Mouse (Mus musculus) hindbrain, postnatal 0 days (tissue): ENCODE measurements around the gene Myo3b. TPM values are rescaled to one million over a fixed set of nuclear protein-coding genes. Genes with fewer than 3 reads are reported as not detected.
A peak's percentile ranks its signal among the peaks of the same experiment; 100 is the strongest.

Experiments used
- ATAC-seq: fragments of 200-750 bp; cut with Nextera tagmentation; 2 replicates; pipeline ENCODE4 v1.8.0; 2017; ENCODE audit warnings: mild to moderate bottlenecking, moderate TSS enrichment, moderate library complexity
- DNase-seq: peaks from one replicate; pipeline ENCODE4 v3.0.0-alpha.2; 2015; ENCODE audit warnings: low spot score
- H3K27ac ChIP-seq: fragments of 300-500 bp; sonication (generic); 2 replicates; pipeline ENCODE4 v1.5.1; 2014; ENCODE audit warnings: mild to moderate bottlenecking
- H3K27me3 ChIP-seq: fragments of 300-500 bp; sonication (generic); 2 replicates; pipeline ENCODE4 v1.6.1; 2014; ENCODE audit warnings: low read length, mixed read lengths; ENCODE audit not compliant: insufficient read depth
- H3K36me3 ChIP-seq: fragments of 300-500 bp; sonication (generic); 2 replicates; pipeline ENCODE4 v1.6.1; 2014; ENCODE audit warnings: low read length, mixed read lengths; ENCODE audit not compliant: insufficient read depth
- H3K4me1 ChIP-seq: fragments of 300-500 bp; sonication (generic); 2 replicates; pipeline ENCODE4 v1.6.1; 2014; ENCODE audit warnings: antibody characterized with exemption, low read length, mixed read lengths; ENCODE audit not compliant: insufficient read depth
- H3K4me2 ChIP-seq: fragments of 300-500 bp; sonication (generic); 2 replicates; pipeline ENCODE4 v1.6.1; 2014; ENCODE audit warnings: low read depth, mild to moderate bottlenecking, low read length, moderate library complexity, mixed read lengths
- H3K4me3 ChIP-seq: fragments of 300-500 bp; sonication (generic); 2 replicates; pipeline ENCODE4 v1.5.1; 2014; ENCODE audit warnings: low read length
- H3K9ac ChIP-seq: fragments of 300-500 bp; sonication (generic); replicated peaks from 2 replicates; pipeline ENCODE4 v1.6.1; 2014; ENCODE audit warnings: mild to moderate bottlenecking, low read length, moderate library complexity, mixed read lengths
- H3K9me3 ChIP-seq: fragments of 300-500 bp; sonication (generic); 2 replicates; pipeline ENCODE4 v1.6.1; 2016; ENCODE audit warnings: low read length, mixed read lengths
- CTCF ChIP-seq: IDR thresholded peaks from 2 replicates; pipeline ENCODE4 v1.5.1; 2016; ENCODE audit warnings: antibody characterized with exemption, control low read depth, low read depth
- WGBS: fragments of 180-500 bp; shearing (Covaris S2); extraction: QIAGEN DNeasy Blood & Tissue Kit; methylation state at CpG from one replicate; pipeline ENCODE4 v1.1.7; 2014; 5-methylcytosine and 5-hydroxymethylcytosine counted together
- polyA plus RNA-seq: library from polyadenylated mRNA; unstranded; fragments of >200 nt; fragmentation: Nextera tagmentation; extraction: Ambion mirVana; gene quantifications from 2 replicates; pipeline ENCODE4 v1.2.1, GENCODE M21; 2015
- total RNA-seq: library from RNA; depleted of rRNA; stranded (reverse); fragments of >200 nt; gene quantifications from 2 replicates; pipeline ENCODE4 v1.2.3, GENCODE M21; 2014

The Myo3b gene
- total and polyA plus RNA-seq, 2 experiments from 2014 or later = 0.16 to 0.47 TPM

- Histone ChIP-seq H3K9ac (no peak overlapping the region), H3K4me2 (no peak overlapping the region), H3K27me3 (no peaks in the 10 kb centered on the region), H3K4me3 (no peak overlapping the region), H3K9me3 (no peaks in the 10 kb centered on the region), H3K36me3 (no peaks in the 10 kb centered on the region), H3K27ac (peak overlapping the region; percentile 46; the same call in 1 of the 2 replicates), H3K4me1 (peaks cover 10% of the 10 kb centered on the region; the same call in 1 of the 2 replicates)
- ATAC-seq (peak; percentile 74), DNase-seq (peak; percentile 44)
- WGBS = 75% methylated on average over 8 of the region's 8 CpGs
- peak; percentile 8 for TF ChIP-seq CTCF
Measured at GRCm38 (mm10) chr2:70261703-70262564, 223.0 kb downstream of the Myo3b start.

- peak; percentile 47 for DNase-seq
- ATAC-seq = no peak
- WGBS = 22% methylated on average over 9 of the region's 9 CpGs
- Histone ChIP-seq H3K9me3 (no peaks in the 10 kb centered on the region), H3K9ac (no peak overlapping the region), H3K36me3 (no peaks in the 10 kb centered on the region), H3K4me1 (peaks cover 10% of the 10 kb centered on the region; the same call in 1 of the 2 replicates), H3K27ac (peak overlapping the region; percentile 46; the same call in 1 of the 2 replicates), H3K4me3 (no peak overlapping the region), H3K27me3 (no peaks in the 10 kb centered on the region), H3K4me2 (no peak overlapping the region)
- TF ChIP-seq CTCF = no peak
Measured at GRCm38 (mm10) chr2:70262565-70263082, 223.7 kb downstream of the Myo3b start.

- no peak overlapping the region for H3K4me2 ChIP-seq
- H3K27ac ChIP-seq = no peak overlapping the region
- TF ChIP-seq CTCF = peak; percentile 75
- H3K9me3 ChIP-seq = no peaks in the 10 kb centered on the region
- H3K36me3 ChIP-seq = no peaks in the 10 kb centered on the region
- no peaks in the 10 kb centered on the region for H3K4me1 ChIP-seq
- no peak overlapping the region for H3K9ac ChIP-seq
- H3K27me3 ChIP-seq = no peaks in the 10 kb centered on the region
- no peak overlapping the region for H3K4me3 ChIP-seq
- 31% methylated on average over 13 of the region's 13 CpGs for WGBS
- DNase-seq (peak; percentile 73), ATAC-seq (peak; percentile 58; the same call in 1 of the 2 replicates)
Measured at GRCm38 (mm10) chr2:70278425-70279277, 239.7 kb downstream of the Myo3b start.

GRCm38 (mm10) chr2:70284109-70284508 lies 245.2 kb downstream of the Myo3b start:
- Histone ChIP-seq H3K9ac (no peak overlapping the region), H3K36me3 (no peaks in the 10 kb centered on the region), H3K27me3 (no peaks in the 10 kb centered on the region), H3K4me3 (no peak overlapping the region), H3K9me3 (no peaks in the 10 kb centered on the region), H3K4me2 (no peak overlapping the region), H3K4me1 (no peaks in the 10 kb centered on the region), H3K27ac (no peak overlapping the region)
- no peak for DNase-seq
- TF ChIP-seq CTCF = no peak
- 85% methylated on average over 1 of the region's 1 CpGs for WGBS
- ATAC-seq = no peak

GRCm38 (mm10) chr2:70291063-70291462 lies 252.1 kb downstream of the Myo3b start:
- DNase-seq (no peak), ATAC-seq (no peak)
- Histone ChIP-seq H3K4me2 (no peak overlapping the region), H3K9ac (no peak overlapping the region), H3K27ac (no peak overlapping the region), H3K4me3 (no peak overlapping the region), H3K9me3 (no peaks in the 10 kb centered on the region), H3K4me1 (no peaks in the 10 kb centered on the region), H3K36me3 (no peaks in the 10 kb centered on the region), H3K27me3 (no peaks in the 10 kb centered on the region)
- WGBS = 63% methylated on average over 5 of the region's 5 CpGs
- TF ChIP-seq CTCF = no peak

GRCm38 (mm10) chr2:70292776-70293175 lies 253.8 kb downstream of the Myo3b start:
- DNase-seq (no peak), ATAC-seq (no peak)
- Histone ChIP-seq H3K9me3 (no peaks in the 10 kb centered on the region), H3K4me1 (no peaks in the 10 kb centered on the region), H3K27me3 (no peaks in the 10 kb centered on the region), H3K36me3 (no peaks in the 10 kb centered on the region), H3K27ac (no peak overlapping the region), H3K4me3 (no peak overlapping the region), H3K9ac (no peak overlapping the region), H3K4me2 (no peak overlapping the region)
- no peak for TF ChIP-seq CTCF
- WGBS = 60% methylated on average over 3 of the region's 3 CpGs
